Mouse (Mus musculus) Patski (cell line): ENCODE results near the gene Smc4. TPM values are rescaled to one million over a fixed set of nuclear protein-coding genes. Genes with fewer than 3 reads are reported as not detected.

ENCODE experiments used
- ATAC-seq: fragments of 100-300 bp; one replicate; pipeline ENCODE4 v1.8.0; 2021
- CTCF ChIA-PET: fragments of 350-600 bp; sonication (Branson Sonifier 250); formaldehyde crosslinking; loops from one replicate; lab custom pipeline; 2022; ENCODE audit warnings: inconsistent platforms; lab: Charles Lee
- POLR2A ChIA-PET: fragments of 350-600 bp; sonication (Branson Sonifier 250); formaldehyde crosslinking; loops from one replicate; lab custom pipeline; 2022; ENCODE audit warnings: antibody characterized with exemption, inconsistent platforms; lab: Charles Lee
- DNase-seq: peaks from one replicate; pipeline ENCODE4 v3.0.0-alpha.2; 2011; ENCODE audit warnings: low read depth, low spot score
- H3K27me3 ChIP-seq: fragments of 371-371 bp; one replicate; pipeline ENCODE4 v1.5.1; 2021
- CTCF ChIP-seq: fragments of 100-300 bp; IDR thresholded peaks from one replicate; pipeline ENCODE4 v1.5.1; 2021
- in situ Hi-C: fragments of 300-500 bp; cut with MboI; formaldehyde crosslinking; loops from 3 replicates; pipeline ENCODE4 v1.11.1; 2018; ENCODE audit warnings: low pct_unique_long_range_greater_than_20kb, mixed read lengths
- polyA plus RNA-seq: library from polyadenylated mRNA; unstranded; gene quantifications from one replicate; pipeline ENCODE4 v1.2.3, GENCODE M21; 2021

Gene Smc4
- polyA plus RNA-seq, 1 experiment from 2014 or later = 127 TPM

DNA sequence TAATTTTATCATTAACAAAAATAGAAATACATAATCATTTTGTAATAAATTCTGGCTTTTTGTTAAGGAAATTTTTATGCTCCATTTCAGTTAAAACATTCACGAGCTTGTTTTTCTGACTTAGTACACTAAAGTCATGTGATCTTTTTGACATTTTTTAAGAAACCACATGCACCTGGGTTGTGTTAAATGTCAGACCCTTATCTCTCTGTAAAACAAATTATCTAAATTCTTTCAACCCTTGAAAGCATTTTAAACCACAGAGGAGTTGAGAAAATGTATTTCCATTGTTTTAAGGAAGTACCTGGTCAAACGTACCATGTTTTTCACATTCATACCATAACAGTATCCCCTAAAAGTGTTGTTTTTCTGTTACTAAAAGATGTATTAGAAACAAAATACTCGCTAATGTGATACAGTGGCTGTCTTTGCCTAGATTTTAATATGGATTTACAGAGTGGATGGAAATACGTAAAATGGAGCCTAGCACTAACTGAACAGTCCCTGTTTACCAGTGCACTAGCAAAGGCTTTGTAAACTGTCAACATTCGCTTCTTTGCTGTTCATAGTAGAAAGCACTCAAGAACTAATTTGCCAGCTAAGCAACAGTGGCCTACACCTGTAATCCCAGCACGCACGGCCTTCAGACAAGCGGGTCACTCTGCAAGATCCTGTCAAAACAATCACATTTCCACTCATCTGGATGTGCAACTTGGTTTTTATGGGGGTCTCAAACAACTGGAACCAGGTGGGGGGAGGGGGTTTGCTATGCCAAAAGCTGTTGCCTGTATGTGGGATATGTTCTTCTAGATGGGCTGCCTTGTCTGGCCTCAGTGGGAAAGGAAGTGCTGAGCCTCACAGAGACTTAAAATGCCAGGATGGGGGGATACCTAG, 29.7 kb upstream of the Smc4 start:
- TF ChIP-seq CTCF = no peak
- in situ Hi-C loops = loop anchor here (5.0 to 25.0 kb wide), 3 partner anchors 87 to 912 kb away; no protein-coding TSS in a partner anchor
- ChIA-PET CTCF (interaction anchor here (1.0 to 1.5 kb wide), 2 partner anchors 91 to 258 kb away, joined by 3 to 5 read pairs; no protein-coding TSS in a partner anchor), POLR2A (interaction anchor here (0.7 kb wide), 1 partner anchor 184 kb away, joined by 3 read pairs; no protein-coding TSS in a partner anchor)
- no peaks in the 10 kb centered on the region for H3K27me3 ChIP-seq
- DNase-seq (no peak), ATAC-seq (no peak)

- DNase-seq (no peak), ATAC-seq (no peak)
- CTCF ChIA-PET = interaction anchor here (1.5 kb wide), 1 partner anchor 91 kb away, joined by 3 read pairs; no protein-coding TSS in a partner anchor
- POLR2A ChIA-PET = no interaction called here
- TF ChIP-seq CTCF = no peak
- in situ Hi-C loops = no loop called here
- H3K27me3 ChIP-seq = no peaks in the 10 kb centered on the region
Measured at GRCm38 (mm10) chr3:68975533-68976490, 28.7 kb upstream of the Smc4 start.

- ATAC-seq = no peak
- in situ Hi-C loops = no loop called here
- ChIA-PET CTCF (interaction anchor here (1.0 kb wide), 1 partner anchor 22 kb away, joined by 3 read pairs; no protein-coding TSS in a partner anchor), POLR2A (no interaction called here)
- no peaks in the 10 kb centered on the region for H3K27me3 ChIP-seq
- TF ChIP-seq CTCF = no peak
- DNase-seq = no peak
Measured at GRCm38 (mm10) chr3:68977696-68978095, 26.8 kb upstream of the Smc4 start.

GRCm38 (mm10) chr3:68979187-68979586, 25.4 kb upstream of the Smc4 start:
- H3K27me3 ChIP-seq = no peaks in the 10 kb centered on the region
- CTCF ChIA-PET = interaction anchor here (0.9 to 1.4 kb wide), 2 partner anchors 9 to 11 kb away, joined by 3 to 4 read pairs; no protein-coding TSS in a partner anchor
- POLR2A ChIA-PET = no interaction called here
- DNase-seq (no peak), ATAC-seq (no peak)
- in situ Hi-C loops = no loop called here
- no peak for TF ChIP-seq CTCF

GRCm38 (mm10) chr3:68980898-68981297, 23.6 kb upstream of the Smc4 start:
- ATAC-seq = no peak
- in situ Hi-C loops = no loop called here
- no peaks in the 10 kb centered on the region for H3K27me3 ChIP-seq
- ChIA-PET POLR2A (interaction anchor here (0.5 kb wide), 1 partner anchor 18 kb away, joined by 3 read pairs; no protein-coding TSS in a partner anchor), CTCF (interaction anchor here (0.6 to 1.6 kb wide), 5 partner anchors 11 to 137 kb away, joined by 3 to 5 read pairs (median 4); no protein-coding TSS in a partner anchor)
- no peak for TF ChIP-seq CTCF
- no peak for DNase-seq

GRCm38 (mm10) chr3:68986550-68986949, 18.0 kb upstream of the Smc4 start:
- no peak for ATAC-seq
- DNase-seq = no peak
- ChIA-PET POLR2A (no interaction called here), CTCF (interaction anchor here (1.1 to 2.6 kb wide), 2 partner anchors 10 to 14 kb away, joined by 3 to 9 read pairs; no protein-coding TSS in a partner anchor)
- no peaks in the 10 kb centered on the region for H3K27me3 ChIP-seq
- in situ Hi-C loops = no loop called here
- TF ChIP-seq CTCF = no peak

DNA sequence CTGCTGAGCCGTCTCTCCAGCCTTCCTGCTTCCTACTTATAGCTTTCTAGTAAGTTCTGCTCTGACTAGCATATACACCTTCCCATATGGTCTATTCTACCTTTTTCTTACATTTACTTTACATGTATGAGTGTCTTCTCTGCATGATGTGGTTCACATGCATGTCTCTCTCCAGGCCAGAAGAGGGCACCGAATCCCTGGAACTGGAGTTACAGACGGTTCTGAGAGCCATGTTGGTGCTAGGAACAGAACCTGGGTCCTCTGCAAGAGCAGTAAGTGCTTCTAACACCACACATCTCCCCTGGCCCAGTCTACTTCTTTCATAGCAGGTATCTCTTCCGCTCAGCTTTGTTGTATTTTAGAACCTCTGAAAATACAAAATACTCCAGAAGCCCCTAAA, 1.8 kb upstream of the Smc4 start:
- POLR2A ChIA-PET = no interaction called here
- in situ Hi-C loops = no loop called here
- no peak for TF ChIP-seq CTCF
- CTCF ChIA-PET = interaction anchor here (1.0 to 2.1 kb wide), 6 partner anchors 10 to 44 kb away, joined by 3 to 7 read pairs (median 5); no protein-coding TSS in a partner anchor
- H3K27me3 ChIP-seq = no peaks in the 10 kb centered on the region
- DNase-seq (no peak), ATAC-seq (no peak)

- in situ Hi-C loops = no loop called here
- no peak for TF ChIP-seq CTCF
Measured at GRCm38 (mm10) chr3:69004055-69004436, 492 bp upstream of the Smc4 start.

More at GRCm38 (mm10) chr3:69004055-69004436, 492 bp upstream of the Smc4 start:
- ChIA-PET CTCF (interaction anchor here (0.7 to 1.7 kb wide), 5 partner anchors 21 to 63 kb away, joined by 3 to 4 read pairs (median 3); no protein-coding TSS in a partner anchor), POLR2A (interaction anchor here (1.0 to 5.1 kb wide), 2 partner anchors 19 to 40 kb away, joined by 3 to 43 read pairs; partner anchors contain the start of gene Trim59)
- DNase-seq (no peak), ATAC-seq (no peak)
- H3K27me3 ChIP-seq = no peaks in the 10 kb centered on the region
